Mouse (Mus musculus) right cerebral cortex, postnatal 36 days (tissue): ENCODE data around the gene Tsnax.

ENCODE experiments used
- DNase-seq, 2 experiments: peaks; one replicate each; pipeline ENCODE4 v3.0.0; 2022; ENCODE audit warnings: low spot score in 2 of 2, mixed read lengths in 1 of 2

Tsnax gene

GRCm38 (mm10) chr8:125043394-125043793, 30.6 kb downstream of the Tsnax start:
- no peak for DNase-seq

- DNase-seq, result no peak
Measured at GRCm38 (mm10) chr8:125043935-125044334, 31.1 kb downstream of the Tsnax start.

GRCm38 (mm10) chr8:125045760-125046159, 33.0 kb downstream of the Tsnax start:
- no peak for DNase-seq

- DNase-seq, result no peak
Measured at GRCm38 (mm10) chr8:125049051-125049750, 36.4 kb downstream of the Tsnax start.

GRCm38 (mm10) chr8:125049826-125050225, 37.0 kb downstream of the Tsnax start:
- DNase-seq, result no peak

- no peak for DNase-seq
Measured at GRCm38 (mm10) chr8:125052026-125052425, 39.2 kb downstream of the Tsnax start.

GRCm38 (mm10) chr8:125053505-125054435, 41.0 kb downstream of the Tsnax start, which contains the start of gene Disc1:
Gene Disc1, plus strand, starts transcription at chr8:125054195.
- no peak for DNase-seq

GRCm38 (mm10) chr8:125054436-125054810, 41.6 kb downstream of the Tsnax start:
- DNase-seq, result no peak

- DNase-seq, result no peak
Measured at GRCm38 (mm10) chr8:125060904-125061303, 48.1 kb downstream of the Tsnax start.

GRCm38 (mm10) chr8:125065596-125065995, 52.8 kb downstream of the Tsnax start:
- DNase-seq, result no peak

GRCm38 (mm10) chr8:125066913-125067595, 54.3 kb downstream of the Tsnax start:
- DNase-seq, result peak; percentile 61 to 75

- peak in 1 of 2 experiments; percentile 22 for DNase-seq
Measured at GRCm38 (mm10) chr8:125067596-125067960, 54.8 kb downstream of the Tsnax start.

GRCm38 (mm10) chr8:125068146-125068905, 55.5 kb downstream of the Tsnax start:
- DNase-seq, result no peak

- no peak for DNase-seq
Measured at GRCm38 (mm10) chr8:125069304-125069703, 56.5 kb downstream of the Tsnax start.

GRCm38 (mm10) chr8:125069733-125070132, 56.9 kb downstream of the Tsnax start:
- DNase-seq, result no peak

GRCm38 (mm10) chr8:125074141-125074540, 61.3 kb downstream of the Tsnax start:
- no peak for DNase-seq

- no peak for DNase-seq
Measured at GRCm38 (mm10) chr8:125074581-125074980, 61.8 kb downstream of the Tsnax start.

GRCm38 (mm10) chr8:125075389-125075788, 62.6 kb downstream of the Tsnax start:
- no peak for DNase-seq

- DNase-seq, result no peak
Measured at GRCm38 (mm10) chr8:125077326-125077725, 64.5 kb downstream of the Tsnax start.

- peak; percentile 82 to 89 for DNase-seq
Measured at GRCm38 (mm10) chr8:125078771-125079384, 66.1 kb downstream of the Tsnax start.
